Mouse (Mus musculus): ENCODE measurements at regions not wholly inside any gene's neighbourhood (a gene's known extent, or its start where the extent isn't known, plus 50 kb on each side); places are given as distances from the start of the nearest gene placed in this dataset.

DNA sequence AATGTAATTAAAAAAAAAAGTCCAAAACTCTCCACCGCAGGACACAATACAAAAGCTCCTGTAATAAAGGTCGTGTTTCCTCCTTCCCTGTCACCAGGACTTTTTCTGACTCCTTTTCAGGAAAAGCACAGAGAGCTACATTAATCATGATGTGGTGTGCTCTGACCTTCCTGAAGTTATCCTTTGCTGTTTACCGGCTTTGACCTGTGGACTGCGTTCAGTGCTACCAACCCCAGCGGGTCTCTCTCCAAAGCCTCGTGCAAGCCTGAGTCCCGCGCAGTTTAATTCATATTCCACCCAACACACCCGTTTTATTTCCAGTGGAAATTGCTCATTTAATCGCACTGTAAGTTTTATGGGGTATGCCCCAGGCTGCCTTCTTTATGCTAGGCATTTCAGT, 51.1 kb upstream of the Hnrnpa3 start:
- Histone ChIP-seq H3K36me3 (no peaks in the 10 kb centered on the region), H3K9ac (replicated peaks) (no peak overlapping the region), H3K4me1 (peaks cover 31% of the 10 kb centered on the region), H3K27ac (replicated peaks) (no peak overlapping the region), H3K4me3 (replicated peaks) (no peak overlapping the region), H3K4me2 (no peak overlapping the region), H3K9me3 (replicated peaks) (no peaks in the 10 kb centered on the region), H3K27me3 (replicated peaks) (peaks cover 7% of the 10 kb centered on the region; the same call in 1 of the 2 replicates)
- WGBS = 27% methylated on average over 10 of the region's 10 CpGs
- ATAC-seq (ENCODE audit: low FRiP score) = no peak

DNA sequence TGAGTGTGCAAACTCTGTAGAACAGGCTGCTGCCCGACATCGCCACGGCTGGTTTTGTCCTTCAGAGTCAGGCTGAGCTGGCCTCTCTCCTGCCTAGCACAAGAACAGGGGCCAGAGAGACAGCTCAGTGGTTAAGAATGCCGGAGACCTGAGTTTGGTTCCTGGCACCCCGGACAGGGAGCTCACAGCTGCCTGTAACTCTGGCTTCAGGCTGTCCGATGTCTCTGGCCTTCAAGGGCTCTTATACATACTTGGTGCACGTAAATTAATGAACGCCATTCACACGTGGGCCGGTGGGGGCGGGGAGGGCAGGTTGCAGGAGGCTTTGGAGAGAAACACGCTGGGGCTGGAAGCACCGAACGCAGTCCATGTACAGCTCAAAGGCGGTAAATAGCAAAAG, 50.6 kb upstream of the Hnrnpa3 start:
- Histone ChIP-seq H3K27ac (replicated peaks) (no peak overlapping the region), H3K9ac (replicated peaks) (no peak overlapping the region), H3K27me3 (replicated peaks) (peaks cover 7% of the 10 kb centered on the region; the same call in 1 of the 2 replicates), H3K36me3 (no peaks in the 10 kb centered on the region), H3K4me3 (replicated peaks) (no peak overlapping the region), H3K4me2 (peak overlapping the region; percentile 55; the same call in 1 of the 2 replicates), H3K9me3 (replicated peaks) (no peaks in the 10 kb centered on the region), H3K4me1 (peaks cover 27% of the 10 kb centered on the region)
- no peak for ATAC-seq (ENCODE audit: low FRiP score)
- 43% methylated on average over 15 of the region's 15 CpGs for WGBS

GRCm38 (mm10) chr2:75609150-75609946, 49.7 kb upstream of the Hnrnpa3 start:
- Histone ChIP-seq H3K27ac (replicated peaks) (no peak overlapping the region), H3K27me3 (replicated peaks) (peaks cover 7% of the 10 kb centered on the region; the same call in 1 of the 2 replicates), H3K9me3 (replicated peaks) (no peaks in the 10 kb centered on the region), H3K4me3 (replicated peaks) (peak overlapping the region; percentile 21; the same call in 1 of the 2 replicates), H3K4me2 (peak overlapping the region; percentile 55), H3K36me3 (no peaks in the 10 kb centered on the region), H3K9ac (replicated peaks) (no peak overlapping the region; the same call in 1 of the 2 replicates), H3K4me1 (peaks cover 25% of the 10 kb centered on the region)
- ATAC-seq (ENCODE audit: low FRiP score) = no peak
- WGBS = 10% methylated on average over 27 of the region's 27 CpGs

Data from neural tube, embryonic 15.5 days (tissue).